Mouse (Mus musculus) cerebellum, adult 11 months (tissue): ENCODE measurements around the gene Smc3.
"Not testable (repeated sequence)": the region's sequence is repeated elsewhere in the genome, so short reads cannot be mapped to it uniquely, and the experiment has no call there.

Source experiments
- DNase-seq: peaks from one replicate; pipeline ENCODE4 v3.0.0; 2022

Smc3 gene

GRCm38 (mm10) chr19:53577025-53577800, 23.0 kb upstream of the Smc3 start:
- DNase-seq, result no peak

- DNase-seq, result peak; percentile 78
Observed at GRCm38 (mm10) chr19:53578597-53579252, 21.5 kb upstream of the Smc3 start.

- DNase-seq, result not testable (repeated sequence)
Observed at GRCm38 (mm10) chr19:53580271-53580670, 19.9 kb upstream of the Smc3 start.

- not testable (repeated sequence) for DNase-seq
Observed at GRCm38 (mm10) chr19:53587686-53588085, 12.5 kb upstream of the Smc3 start.

- DNase-seq, result not testable (repeated sequence)
Observed at GRCm38 (mm10) chr19:53588968-53589367, 11.2 kb upstream of the Smc3 start, which contains the start of gene Nutf2-ps1. Gene Nutf2-ps1 (minus strand): TSS chr19:53589068.

GRCm38 (mm10) chr19:53596723-53597474, 3.3 kb upstream of the Smc3 start:
- no peak for DNase-seq

GRCm38 (mm10) chr19:53600549-53601362, 558 bp downstream of the Smc3 start:
- DNase-seq, result peak; percentile 56

GRCm38 (mm10) chr19:53601363-53601655, 1.1 kb downstream of the Smc3 start:
- no peak for DNase-seq

GRCm38 (mm10) chr19:53608921-53609320, 8.7 kb downstream of the Smc3 start:
- no peak for DNase-seq

- no peak for DNase-seq
Observed at GRCm38 (mm10) chr19:53621681-53622080, 21.5 kb downstream of the Smc3 start.

- no peak for DNase-seq
Observed at GRCm38 (mm10) chr19:53638041-53638440, 37.8 kb downstream of the Smc3 start.

GRCm38 (mm10) chr19:53638727-53639126, 38.5 kb downstream of the Smc3 start:
- DNase-seq, result no peak

- no peak for DNase-seq
Observed at GRCm38 (mm10) chr19:53644020-53644595, 43.9 kb downstream of the Smc3 start.

GRCm38 (mm10) chr19:53647301-53647700, 47.1 kb downstream of the Smc3 start:
- no peak for DNase-seq

- DNase-seq, result no peak
Observed at GRCm38 (mm10) chr19:53648056-53648455, 47.9 kb downstream of the Smc3 start.

GRCm38 (mm10) chr19:53648802-53649236, 48.6 kb downstream of the Smc3 start:
- DNase-seq, result peak; percentile 58

GRCm38 (mm10) chr19:53649361-53649760, 49.2 kb downstream of the Smc3 start:
- DNase-seq, result no peak

GRCm38 (mm10) chr19:53649802-53650201, 49.6 kb downstream of the Smc3 start:
- DNase-seq, result no peak

- DNase-seq, result no peak
Observed at GRCm38 (mm10) chr19:53650921-53651320, 50.7 kb downstream of the Smc3 start.

- DNase-seq, result no peak
Observed at GRCm38 (mm10) chr19:53652267-53652666, 52.1 kb downstream of the Smc3 start.

- no peak for DNase-seq
Observed at GRCm38 (mm10) chr19:53653624-53654467, 53.6 kb downstream of the Smc3 start.
